Mouse (Mus musculus) small intestine, adult 2 months (tissue): ENCODE results near the gene H2-T22.

Experiments used
- CTCF ChIP-seq: fragments of 200-500 bp; IDR thresholded peaks from 2 replicates; pipeline ENCODE4 v1.5.1; 2012; ENCODE audit warnings: low read depth, mild to moderate bottlenecking, control low read depth, inconsistent platforms, low read length, moderate library complexity, mixed read lengths; ENCODE audit not compliant: insufficient replicate concordance, insufficient read length; ENCODE audit errors: extremely low read depth
- POLR2A ChIP-seq: fragments of 200-500 bp; IDR thresholded peaks from 2 replicates; pipeline ENCODE4 v1.6.1; 2012; ENCODE audit warnings: low read depth, mild to moderate bottlenecking, control low read depth, inconsistent platforms, low read length, moderate library complexity

- TF ChIP-seq POLR2A (no peak; the same call in 1 of the 2 replicates), CTCF (no peak)
These were observed 40.8 kb upstream of the H2-T22 start for GRCm38 (mm10) chr17:36083266-36083869.
